Mouse (Mus musculus) kidney, embryonic 16.5 days (tissue): Measurements from ENCODE around the gene Gm21312. TPM values are rescaled to one million over a fixed set of nuclear protein-coding genes. Genes with fewer than 3 reads are reported as not detected.

Experiments used
- ATAC-seq: fragments of 200-750 bp; cut with Nextera tagmentation; 2 replicates; pipeline ENCODE4 v1.8.0; 2017; ENCODE audit warnings: moderate TSS enrichment; ENCODE audit not compliant: low FRiP score, low TSS enrichment
- H3K27ac ChIP-seq: fragments of 300-500 bp; sonication (generic); 2 replicates; pipeline ENCODE4 v1.5.1; 2014; ENCODE audit warnings: low read length
- H3K27me3 ChIP-seq: fragments of 300-500 bp; sonication (generic); 2 replicates; pipeline ENCODE4 v1.6.1; 2014; ENCODE audit warnings: low read length, control low read depth, mixed read lengths; ENCODE audit not compliant: insufficient read depth
- H3K36me3 ChIP-seq: fragments of 300-500 bp; sonication (generic); 2 replicates; pipeline ENCODE4 v1.6.1; 2014; ENCODE audit warnings: low read length, control low read depth, mixed read lengths; ENCODE audit not compliant: insufficient read depth
- H3K4me1 ChIP-seq: fragments of 300-500 bp; sonication (generic); 2 replicates; pipeline ENCODE4 v1.6.1; 2014; ENCODE audit warnings: low read length, control low read depth, mixed read lengths; ENCODE audit not compliant: insufficient read depth
- H3K4me2 ChIP-seq: fragments of 300-500 bp; sonication (generic); replicated peaks from 2 replicates; pipeline ENCODE4 v1.6.1; 2014; ENCODE audit warnings: low read depth, low read length
- H3K4me3 ChIP-seq: fragments of 300-500 bp; sonication (generic); 2 replicates; pipeline ENCODE4 v1.5.1; 2014; ENCODE audit warnings: mild to moderate bottlenecking, low read length
- H3K9ac ChIP-seq: fragments of 300-500 bp; sonication (generic); replicated peaks from 2 replicates; pipeline ENCODE4 v1.6.1; 2014; ENCODE audit warnings: low read length
- H3K9me3 ChIP-seq: fragments of 300-500 bp; sonication (generic); 2 replicates; pipeline ENCODE4 v1.6.1; 2016; ENCODE audit warnings: low read length, control low read depth
- WGBS: fragments of 180-500 bp; shearing (Covaris S2); extraction: QIAGEN DNeasy Blood & Tissue Kit; methylation state at CpG from one replicate; pipeline ENCODE4 v1.1.7; 2014; 5-methylcytosine and 5-hydroxymethylcytosine counted together
- polyA plus RNA-seq: library from polyadenylated mRNA; unstranded; fragments of >200 nt; fragmentation: Nextera tagmentation; extraction: Ambion mirVana; gene quantifications from 2 replicates; pipeline ENCODE4 v1.2.1, GENCODE M21; 2015

Gm21312 gene
- polyA plus RNA-seq, 1 experiment from 2014 or later, result not detected

DNA sequence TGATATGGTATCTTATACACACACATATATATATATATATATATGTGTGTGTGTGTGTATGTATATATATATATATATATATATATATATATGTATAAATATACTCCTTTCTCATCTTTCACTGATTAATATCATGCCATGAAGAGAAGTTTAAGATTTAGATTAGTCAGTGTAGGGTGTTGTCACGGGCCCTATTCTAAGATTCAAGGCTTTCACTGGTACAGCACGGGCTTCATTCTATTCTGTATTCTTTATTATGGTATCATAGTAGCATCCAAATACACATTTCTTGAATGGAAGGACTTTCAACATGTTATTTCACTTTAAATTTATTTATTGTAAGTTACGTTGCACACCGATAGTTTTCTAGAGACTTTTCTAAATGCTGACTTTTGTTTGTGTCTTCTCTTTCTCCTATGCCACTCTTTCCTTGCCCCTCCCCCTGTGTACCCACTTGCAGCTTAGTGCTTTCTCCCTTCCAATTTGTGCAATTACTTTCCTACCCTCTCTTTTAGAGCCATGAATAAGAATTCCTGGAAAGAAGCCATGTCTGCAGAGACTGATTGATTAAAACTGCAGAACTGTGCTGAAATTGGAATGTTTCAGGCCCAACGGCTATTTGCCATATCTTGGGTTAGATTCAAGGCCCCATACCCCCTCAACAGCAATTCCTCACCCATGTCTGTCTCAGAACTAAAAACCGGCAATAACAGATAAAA, 43.6 kb downstream of the Gm21312 start:
- H3K36me3 ChIP-seq, result no peaks in the 10 kb centered on the region
- 89% methylated on average over 6 of the region's 6 CpGs for WGBS
- H3K9ac ChIP-seq, result no peak overlapping the region
- H3K4me2 ChIP-seq, result no peak overlapping the region
- no peak overlapping the region for H3K4me3 ChIP-seq
- H3K27ac ChIP-seq, result no peak overlapping the region
- ATAC-seq, result no peak
- no peaks in the 10 kb centered on the region for H3K9me3 ChIP-seq
- no peaks in the 10 kb centered on the region for H3K4me1 ChIP-seq
- no peaks in the 10 kb centered on the region for H3K27me3 ChIP-seq

Other genes with a start within 250 kb of the Gm21312 start
- gene Gm21293, start 34.0 kb upstream of the Gm21312 start, polyA plus RNA-seq, result not detected in 2 replicates
- not detected in 2 replicates for gene Gm6763, start 25.5 kb upstream of the Gm21312 start, polyA plus RNA-seq
- gene Gm8764, start 17.0 kb upstream of the Gm21312 start, polyA plus RNA-seq, result not detected in 2 replicates
- not detected in 2 replicates for gene Gm21304, start 8.5 kb upstream of the Gm21312 start, polyA plus RNA-seq
- not detected in 2 replicates for gene Gm20765, start 8.5 kb downstream of the Gm21312 start, polyA plus RNA-seq
- not detected in 2 replicates for gene Gm4340, start 17.0 kb downstream of the Gm21312 start, polyA plus RNA-seq